Mouse (Mus musculus) hindlimb bud, embryonic 11.5 days (tissue): ENCODE measurements around the gene Zpr1.

Experiments
- DNase-seq: peaks from one replicate; pipeline ENCODE4 v3.0.0-alpha.2; 2012; ENCODE audit warnings: low read depth, low spot score; ENCODE audit errors: extremely low spot score

Gene Zpr1

DNA sequence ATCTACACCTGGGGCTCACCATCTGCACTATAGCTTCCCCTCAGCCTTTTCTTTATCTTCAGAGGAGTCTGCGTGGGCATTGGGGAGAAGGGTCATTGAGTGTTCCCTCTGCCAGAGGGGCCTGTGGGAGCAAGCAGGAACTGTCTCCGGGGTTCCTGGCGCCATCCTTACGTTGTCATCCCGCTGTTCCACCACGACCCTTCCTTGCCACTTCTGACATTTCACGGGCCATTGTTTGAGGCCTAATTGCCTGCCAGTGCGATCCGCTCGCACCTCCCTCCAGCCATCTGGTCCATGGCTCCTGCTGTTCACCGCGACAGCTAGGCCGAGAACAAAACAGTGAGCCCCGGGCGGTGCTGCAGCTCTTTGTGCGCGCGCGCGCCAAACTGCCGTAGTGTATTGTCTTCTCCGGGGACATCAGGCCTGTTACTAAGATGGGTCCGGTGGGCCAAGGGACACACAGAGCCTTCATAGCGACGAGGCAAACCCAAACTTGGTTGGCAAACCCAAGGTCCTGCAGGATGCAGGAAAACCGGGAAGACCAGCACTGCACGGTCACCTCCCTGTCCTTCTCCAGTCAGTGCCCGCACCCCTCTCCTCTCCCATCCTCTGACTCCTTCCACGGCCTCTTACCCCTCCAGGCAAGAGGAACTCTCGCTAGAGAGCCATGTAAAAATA, 55.8 kb downstream of the Zpr1 start:
- DNase-seq: no peak

DNA sequence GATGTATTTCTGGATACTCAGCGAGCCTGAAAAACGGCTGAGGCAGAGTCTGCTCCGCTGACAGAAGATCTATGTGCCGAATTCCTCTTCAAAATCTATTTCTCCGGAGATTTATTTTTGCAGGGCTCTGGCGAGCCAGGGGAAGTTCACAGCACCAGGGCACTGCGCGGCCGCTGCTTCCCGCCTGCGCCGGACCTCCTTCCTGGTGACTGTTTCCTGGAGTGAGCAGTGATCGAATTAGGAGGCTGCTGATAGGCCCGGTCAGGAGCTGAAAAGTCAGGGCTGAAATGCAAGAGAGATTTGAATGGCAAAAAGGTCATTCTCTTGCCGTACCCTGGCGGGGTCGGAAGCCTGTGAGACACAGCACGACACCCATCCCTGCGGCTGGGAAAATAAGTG, 56.4 kb downstream of the Zpr1 start:
- DNase-seq: no peak

DNA sequence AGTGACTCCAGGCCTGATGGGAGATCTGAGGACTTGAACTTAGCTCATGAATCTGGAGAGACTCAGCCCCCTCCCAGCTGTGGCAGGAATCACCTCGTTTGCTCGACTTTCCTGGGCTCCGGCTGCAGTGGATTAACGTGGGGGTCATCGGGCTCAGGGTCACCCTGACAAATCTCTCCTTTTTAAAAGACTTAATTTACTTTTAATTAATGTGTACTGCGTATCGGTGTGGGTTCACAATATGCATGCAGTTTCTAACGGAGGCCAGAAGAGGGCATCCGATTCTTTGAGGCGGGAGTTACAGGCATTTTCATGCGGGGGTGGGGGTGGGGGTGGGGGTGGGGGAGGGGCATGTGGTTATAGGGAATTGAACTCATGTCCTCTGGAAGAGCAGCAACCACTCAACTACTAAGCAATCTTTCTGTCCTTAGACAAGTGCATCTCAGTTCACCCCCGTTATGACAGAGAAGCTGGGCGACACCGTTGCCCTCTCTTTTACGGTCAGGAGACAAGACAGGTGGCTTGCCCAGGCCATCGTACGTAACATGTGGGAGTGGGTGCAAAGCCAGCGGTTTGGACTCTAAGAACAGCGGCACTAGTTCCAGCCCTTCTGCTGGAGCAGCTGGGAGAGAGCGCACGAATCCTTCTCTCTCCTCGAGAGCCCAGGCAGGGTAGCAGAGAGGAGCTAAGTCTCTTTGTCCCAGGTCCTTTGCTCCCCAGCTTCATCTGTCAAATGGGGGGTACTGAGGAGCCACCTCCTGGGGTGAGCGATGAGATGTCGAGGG, 57.1 kb downstream of the Zpr1 start:
- no peak for DNase-seq

DNA sequence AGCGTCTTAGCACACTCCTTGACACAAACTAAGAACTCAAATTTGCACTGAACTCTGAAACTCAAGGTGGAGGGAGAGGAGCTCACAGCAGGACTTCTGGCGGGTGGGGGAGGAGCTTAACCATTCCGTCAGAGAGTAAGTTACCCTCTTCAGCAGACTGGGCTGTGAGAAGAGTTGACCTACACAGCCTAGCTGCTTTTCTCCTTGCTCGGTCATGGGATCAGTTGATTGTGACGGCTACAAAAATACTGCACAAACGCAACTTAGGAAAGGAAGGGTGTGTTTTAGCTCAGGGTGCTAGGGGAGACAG, 57.7 kb downstream of the Zpr1 start:
- no peak for DNase-seq

DNA sequence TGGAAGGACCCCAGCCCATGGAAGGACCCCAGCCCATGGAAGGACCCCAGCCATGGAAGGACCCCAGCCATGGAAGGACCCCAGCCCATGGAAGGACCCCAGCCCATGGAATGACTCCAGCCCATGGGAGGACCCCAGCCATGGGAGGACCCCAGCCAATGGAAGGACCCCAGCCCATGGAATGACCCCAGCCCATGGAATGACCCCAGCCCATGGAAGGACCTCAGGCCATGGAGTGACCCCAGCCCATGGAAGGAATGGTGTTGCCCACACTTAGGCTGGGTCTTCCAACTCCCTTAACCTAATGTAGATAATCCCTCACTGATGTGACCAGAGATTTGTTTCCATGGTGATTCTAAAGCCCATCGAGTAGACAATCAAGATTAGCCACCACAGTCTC, 58.4 kb downstream of the Zpr1 start:
- no peak for DNase-seq
